Mouse (Mus musculus): ENCODE results near the gene Cdk17. TPM values are rescaled to one million over a fixed set of nuclear protein-coding genes. Genes with fewer than 3 reads are reported as not detected.
"Not testable (repeated sequence)": the region's sequence is repeated elsewhere in the genome, so short reads cannot be mapped to it uniquely, and the experiment has no call there.

The Cdk17 gene
- total RNA-seq, 2 experiments from 2014 or later, result 4.5 to 7.0 TPM

DNA sequence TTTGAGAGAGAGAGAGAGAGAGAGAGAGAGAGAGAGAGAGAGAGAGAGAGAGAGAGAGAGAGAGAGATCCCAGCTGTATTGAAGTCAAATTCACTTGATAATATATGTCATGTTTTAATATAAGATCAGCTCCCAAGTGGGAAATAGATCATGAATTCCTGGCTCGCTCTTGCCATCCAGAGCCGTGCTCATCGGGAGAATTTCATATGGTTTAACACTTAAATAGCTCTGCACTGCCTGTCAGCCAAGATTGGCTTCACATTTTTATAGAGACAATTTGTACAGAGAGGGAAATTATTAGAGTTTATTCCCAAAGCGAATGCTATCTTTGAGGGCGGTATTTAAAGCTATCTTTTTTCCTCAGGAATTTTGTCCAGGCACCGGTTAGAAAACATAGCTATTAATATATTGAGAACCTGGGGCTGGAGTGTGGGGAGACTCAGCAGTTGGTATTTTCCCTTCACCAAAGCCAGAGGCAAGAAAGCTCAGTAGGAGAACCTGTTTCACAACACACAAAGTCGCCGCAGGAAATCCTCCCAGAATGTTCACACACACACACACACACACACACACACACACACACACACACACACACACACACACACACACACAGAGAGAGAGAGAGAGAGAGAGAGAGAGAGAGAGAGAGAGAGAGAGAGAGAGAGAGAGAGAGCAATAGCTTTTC, 17.9 kb upstream of the Cdk17 start:
- DNase-seq, result no peak
- intact Hi-C loops (cut with DNase I), result no loop called here

GRCm38 (mm10) chr10:93143285-93143985, 17.2 kb upstream of the Cdk17 start:
- no peak for DNase-seq
- intact Hi-C loops (cut with DNase I), result no loop called here

GRCm38 (mm10) chr10:93143986-93144314, 16.7 kb upstream of the Cdk17 start:
- intact Hi-C loops (cut with DNase I), result no loop called here
- no peak for DNase-seq

DNA sequence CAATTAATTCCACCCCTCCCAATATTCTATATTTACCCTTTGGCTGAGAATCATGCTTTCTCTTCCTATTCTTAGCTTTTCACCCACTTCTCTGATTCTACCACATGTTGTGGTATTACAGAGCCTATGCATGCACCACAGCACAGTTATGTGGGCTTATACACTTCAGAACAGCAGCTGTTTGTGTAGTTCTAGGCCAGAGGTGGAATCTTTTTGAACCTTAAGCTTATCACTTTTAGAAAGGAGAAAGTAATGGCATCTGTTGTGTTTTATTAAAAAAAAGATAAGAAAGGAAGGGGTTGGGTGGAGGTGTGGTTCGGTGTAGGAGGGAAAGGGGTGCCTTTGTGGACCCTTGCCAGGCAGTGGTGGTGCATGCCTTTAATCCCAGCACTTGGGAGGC, 16.1 kb upstream of the Cdk17 start:
- intact Hi-C loops (cut with DNase I), result no loop called here
- no peak for DNase-seq

DNA sequence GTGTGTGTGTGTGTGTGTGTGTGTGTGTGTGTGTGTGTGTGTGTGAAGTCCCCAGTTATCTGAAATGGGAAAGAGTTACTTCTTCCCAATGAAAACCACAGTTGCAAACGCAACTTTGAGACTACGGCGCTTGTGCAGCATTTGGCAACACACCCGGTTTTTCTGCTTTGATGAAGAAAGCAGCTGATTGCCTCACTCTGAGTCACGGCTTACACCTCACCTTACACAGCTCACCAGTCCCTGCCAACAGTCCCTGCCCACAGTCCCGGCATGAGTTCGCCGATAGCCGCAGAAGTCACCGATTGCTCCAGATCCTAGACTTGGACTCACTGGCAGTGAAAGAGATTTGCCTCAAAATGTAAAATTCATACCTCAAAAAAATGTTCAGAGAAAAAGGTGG, 15.6 kb upstream of the Cdk17 start:
- intact Hi-C loops (cut with DNase I), result loop anchor here (5.0 kb wide), 1 partner anchor 58 kb away; no protein-coding TSS in a partner anchor
- DNase-seq, result no peak

DNA sequence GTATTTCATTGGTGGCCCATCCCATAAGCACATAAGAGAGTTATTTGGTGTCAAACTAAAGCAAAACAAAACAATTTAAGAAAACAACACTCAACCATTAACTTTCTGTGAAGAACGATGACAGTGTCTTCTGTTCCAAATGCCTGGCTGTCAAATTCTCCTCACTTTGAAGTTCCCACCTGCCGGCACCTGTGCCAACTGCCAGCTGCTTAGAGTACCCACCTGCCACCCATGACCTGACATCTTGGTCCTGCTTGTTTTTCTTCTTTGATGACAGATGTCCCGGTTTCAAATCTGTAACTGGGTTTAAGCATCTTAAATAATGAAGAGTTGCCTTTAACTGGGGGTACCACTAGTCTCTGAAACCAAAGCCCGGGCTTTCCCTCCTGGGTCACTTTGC, 14.1 kb upstream of the Cdk17 start:
- intact Hi-C loops (cut with DNase I), result loop anchor here (5.0 kb wide), 1 partner anchor 59 kb away; no protein-coding TSS in a partner anchor
- DNase-seq, result no peak

DNA sequence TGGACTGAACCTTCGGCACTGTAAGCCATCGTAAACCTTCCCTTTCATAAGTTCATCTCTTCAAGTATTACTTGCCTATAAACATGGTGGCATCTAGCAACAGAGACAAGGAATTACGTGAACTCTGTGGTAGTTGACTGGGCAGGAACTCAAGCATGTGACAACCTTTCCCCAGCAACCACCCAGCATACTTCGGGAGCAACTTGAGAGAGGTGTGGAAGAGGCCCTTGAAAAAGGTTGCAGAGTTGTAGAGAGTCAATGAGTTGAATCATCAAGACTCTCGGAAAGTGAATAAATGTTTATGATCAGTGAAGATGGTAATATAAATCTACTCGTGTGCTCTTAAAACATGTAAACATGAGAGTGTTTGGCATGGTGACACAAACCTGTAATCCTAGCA, 13.0 kb upstream of the Cdk17 start:
- intact Hi-C loops (cut with DNase I), result loop anchor here (5.0 kb wide), 1 partner anchor 60 kb away; no protein-coding TSS in a partner anchor

DNA sequence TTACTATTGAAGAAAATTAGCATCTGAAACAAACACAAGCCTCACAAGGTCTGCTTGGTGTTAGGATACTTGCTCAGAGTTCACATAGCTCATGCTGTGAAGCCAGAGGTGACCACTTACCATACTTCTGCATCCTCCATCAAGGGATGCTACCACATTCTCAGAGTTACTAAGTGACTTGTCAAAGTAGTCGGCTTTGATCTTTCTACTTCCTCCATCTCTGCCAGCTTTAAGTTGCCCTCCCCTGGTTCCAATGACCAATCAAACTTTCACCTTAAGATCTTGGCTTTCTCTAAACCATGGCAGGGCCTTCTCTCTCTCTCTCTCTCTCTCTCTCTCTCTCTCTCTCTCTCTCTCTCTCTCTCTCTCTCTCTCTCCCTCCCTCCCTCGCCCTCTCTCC, 11.1 kb upstream of the Cdk17 start:
- intact Hi-C loops (cut with DNase I), result loop anchor here (5.0 kb wide), 1 partner anchor 62 kb away; no protein-coding TSS in a partner anchor
- DNase-seq, result no peak

More for the DNA sequence above, 13.0 kb upstream of the Cdk17 start:
- DNase-seq, result no peak

- intact Hi-C loops (cut with DNase I), result no loop called here
- DNase-seq, result no peak
Measured at GRCm38 (mm10) chr10:93151775-93152174, 8.9 kb upstream of the Cdk17 start.

DNA sequence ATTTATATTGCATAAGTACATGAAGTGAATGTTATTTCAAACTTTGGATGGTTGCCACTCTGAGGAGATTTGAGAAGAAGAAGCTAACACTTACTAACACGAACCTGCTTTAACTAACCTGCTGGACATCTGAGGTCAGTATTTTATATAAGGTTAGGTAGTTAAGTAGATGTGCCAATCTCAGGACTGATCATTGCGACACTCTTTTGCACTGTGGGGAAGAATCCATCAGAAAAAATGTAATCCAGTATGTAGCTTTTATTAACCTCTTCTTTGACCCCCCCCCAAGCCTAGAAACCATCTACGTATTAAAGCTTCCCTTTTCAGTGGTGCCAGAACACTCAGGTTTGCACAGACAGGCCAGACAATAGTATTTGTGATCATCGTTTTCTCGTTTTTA, 8.0 kb upstream of the Cdk17 start:
- intact Hi-C loops (cut with DNase I), result no loop called here
- no peak for DNase-seq

DNA sequence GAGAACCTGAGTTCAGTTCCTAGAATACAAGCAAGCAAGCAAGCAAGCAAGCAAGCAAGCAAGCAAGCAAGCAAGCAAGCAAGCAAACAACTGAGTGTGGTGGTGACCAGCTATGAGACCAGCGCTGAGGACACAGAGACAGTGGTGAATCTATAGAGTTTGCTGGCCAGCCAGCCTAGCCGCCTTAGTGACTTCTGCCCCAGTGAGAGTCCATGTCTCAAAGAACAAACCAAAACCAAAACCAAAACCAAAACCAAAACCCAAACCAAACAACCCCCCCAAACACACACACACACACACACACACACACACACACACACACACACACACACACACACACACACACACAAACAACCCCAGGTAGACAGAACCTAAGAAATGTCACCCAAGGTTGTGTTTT, 7.3 kb upstream of the Cdk17 start:
- DNase-seq; intact Hi-C loops (cut with DNase I): not testable (repeated sequence)

DNA sequence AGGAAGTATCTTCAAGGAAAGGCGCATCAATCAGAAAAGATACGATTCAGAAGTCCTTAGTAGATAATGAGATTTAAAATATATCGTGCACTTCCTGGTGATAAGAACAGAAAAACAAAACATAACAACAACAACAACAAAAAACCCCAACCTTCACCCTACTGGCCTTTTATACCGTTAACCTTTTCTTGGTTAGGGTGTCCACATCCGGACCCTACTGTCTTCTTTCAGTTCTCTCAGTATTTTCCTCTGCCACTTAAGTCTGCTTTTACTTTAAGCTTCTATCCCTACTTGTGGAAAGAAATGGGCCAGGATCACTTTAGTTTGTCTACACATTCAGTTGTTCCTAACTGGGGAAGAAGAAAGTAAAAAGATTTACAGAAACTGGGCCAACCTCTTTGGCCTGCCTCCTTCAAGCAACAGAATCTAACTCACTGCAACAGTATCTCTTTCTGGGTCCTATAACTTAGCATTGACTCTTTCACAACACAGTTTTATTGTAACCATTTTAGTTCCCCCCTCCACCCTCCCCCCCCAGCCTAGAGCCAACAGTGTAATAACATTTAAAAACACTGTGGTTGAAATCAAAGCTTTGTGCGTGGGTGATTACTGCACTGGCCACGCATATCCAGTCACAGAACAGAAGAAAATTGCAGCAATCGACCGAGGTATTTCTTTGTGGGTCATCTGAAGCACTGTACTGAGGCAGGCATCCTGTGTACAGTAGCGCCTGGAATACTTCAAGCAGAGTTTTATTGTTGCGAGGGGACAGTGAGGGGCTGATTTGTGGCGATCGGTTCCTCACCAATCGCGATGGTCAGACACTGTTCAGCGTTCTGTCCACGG, 801 bp upstream of the Cdk17 start:
- intact Hi-C loops (cut with DNase I), result loop anchor here (2.0 to 5.0 kb wide), 3 partner anchors 77 to 267 kb away; no protein-coding TSS in a partner anchor
- DNase-seq, result no peak

DNA sequence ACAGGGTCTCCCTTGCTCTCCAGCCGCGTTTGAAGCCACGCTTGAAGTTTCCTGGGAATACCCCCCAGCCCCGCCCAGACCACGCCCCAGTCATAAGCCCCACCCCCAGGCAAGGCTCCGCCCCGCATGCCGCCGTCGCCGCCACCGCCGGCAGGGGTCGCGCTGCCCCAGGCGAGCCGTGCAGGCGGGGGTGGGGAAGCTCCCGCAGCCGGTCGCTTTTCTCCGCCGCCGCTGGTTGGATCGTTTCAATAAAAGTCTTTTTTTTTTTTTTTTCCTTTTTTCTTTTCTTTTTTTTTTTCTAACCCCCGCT, 223 bp upstream of the Cdk17 start:
- intact Hi-C loops (cut with DNase I), result loop anchor here (2.0 to 5.0 kb wide), 3 partner anchors 77 to 267 kb away; no protein-coding TSS in a partner anchor

DNA sequence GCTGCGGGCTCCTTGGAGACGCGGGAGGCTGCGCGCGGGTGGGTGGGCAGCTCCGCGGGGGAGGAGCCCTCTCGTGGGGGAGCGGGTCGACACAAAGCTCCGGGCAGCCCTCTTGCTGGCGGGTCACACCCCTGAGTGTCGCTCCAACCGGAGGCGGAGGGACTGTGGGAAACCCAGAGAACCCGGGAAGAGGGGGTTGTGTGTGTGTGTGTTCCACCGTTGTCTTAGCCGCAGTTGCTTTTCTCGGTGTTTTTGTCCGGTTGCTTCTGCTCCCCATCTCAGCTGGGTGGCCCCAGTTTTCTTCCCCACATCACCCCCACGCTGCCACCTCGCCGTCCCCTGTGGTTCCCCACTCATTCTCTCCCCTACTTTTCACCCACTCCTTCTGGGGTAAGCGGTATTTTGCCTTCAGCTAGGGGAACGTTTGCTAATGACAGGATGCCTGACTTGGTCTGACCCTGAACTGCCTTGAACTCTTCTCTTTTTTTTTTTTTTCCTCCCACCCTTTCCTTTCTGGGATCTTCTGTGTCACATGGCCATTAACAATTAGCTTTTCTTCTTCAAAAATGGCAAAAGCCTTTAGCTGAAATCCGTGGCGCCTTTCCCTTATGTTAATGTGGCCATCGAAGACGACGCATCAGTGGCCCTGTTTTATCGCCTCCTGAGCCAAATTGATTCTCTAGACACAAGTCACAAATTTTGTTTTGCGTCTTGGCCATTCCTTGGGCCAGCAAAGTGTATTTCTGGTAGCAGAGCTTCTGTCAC, 1.0 kb downstream of the Cdk17 start:
- intact Hi-C loops (cut with DNase I), result loop anchor here (2.0 to 5.0 kb wide), 3 partner anchors 76 to 266 kb away; no protein-coding TSS in a partner anchor
- peak in 1 of 2 experiments; percentile 53 for DNase-seq

More for the DNA sequence above, 223 bp upstream of the Cdk17 start:
- peak; percentile 77 to 80 for DNase-seq

GRCm38 (mm10) chr10:93162276-93162971, 1.7 kb downstream of the Cdk17 start:
- intact Hi-C loops (cut with DNase I), result loop anchor here (5.0 kb wide), 2 partner anchors 75 to 265 kb away; no protein-coding TSS in a partner anchor
- no peak for DNase-seq

- intact Hi-C loops (cut with DNase I), result loop anchor here (5.0 kb wide), 2 partner anchors 74 to 264 kb away; no protein-coding TSS in a partner anchor
- no peak for DNase-seq
Measured at GRCm38 (mm10) chr10:93162972-93163660, 2.4 kb downstream of the Cdk17 start.

DNA sequence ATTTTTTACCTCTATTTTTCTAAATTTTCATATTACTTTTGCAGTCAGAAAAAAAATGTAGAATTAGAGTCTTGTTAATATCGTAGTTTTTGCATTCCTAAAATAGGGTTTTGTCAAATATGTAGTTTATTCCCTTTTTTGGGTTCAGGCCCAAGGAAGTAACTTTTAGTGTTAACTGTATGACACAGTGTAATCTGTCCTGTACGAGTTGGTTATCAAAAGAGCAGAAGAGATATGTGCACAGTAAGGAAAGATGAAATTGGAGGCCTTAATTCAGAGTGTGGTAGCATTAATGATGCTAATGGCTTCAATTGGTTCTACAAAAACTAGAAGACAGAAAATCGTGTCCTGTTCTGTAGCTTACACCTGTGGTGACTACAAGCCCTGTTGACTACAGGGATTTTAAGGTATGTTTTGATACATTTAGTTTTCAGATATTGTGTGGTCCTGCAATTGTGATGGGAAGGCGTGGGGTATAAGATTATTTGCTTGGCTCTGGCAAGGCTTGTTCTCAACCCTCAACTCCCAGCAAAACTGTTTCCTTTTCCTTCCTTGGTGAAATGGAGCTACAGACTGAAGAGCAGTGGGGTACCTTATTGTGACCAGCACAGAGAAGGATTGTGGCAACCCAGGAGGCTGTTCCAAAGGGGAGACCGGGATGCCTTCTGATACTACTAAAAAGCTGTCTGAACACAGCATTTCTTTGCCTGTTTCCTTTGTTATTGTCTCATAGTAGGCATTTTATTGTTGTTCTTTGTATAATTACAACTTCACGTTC, 3.2 kb downstream of the Cdk17 start:
- intact Hi-C loops (cut with DNase I), result loop anchor here (5.0 kb wide), 2 partner anchors 73 to 263 kb away; no protein-coding TSS in a partner anchor
- DNase-seq, result no peak
